Mouse (Mus musculus): ENCODE measurements at regions not wholly inside any gene's neighbourhood (a gene's known extent, or its start where the extent isn't known, plus 50 kb on each side); places are given as distances from the start of the nearest gene placed in this dataset.

DNA sequence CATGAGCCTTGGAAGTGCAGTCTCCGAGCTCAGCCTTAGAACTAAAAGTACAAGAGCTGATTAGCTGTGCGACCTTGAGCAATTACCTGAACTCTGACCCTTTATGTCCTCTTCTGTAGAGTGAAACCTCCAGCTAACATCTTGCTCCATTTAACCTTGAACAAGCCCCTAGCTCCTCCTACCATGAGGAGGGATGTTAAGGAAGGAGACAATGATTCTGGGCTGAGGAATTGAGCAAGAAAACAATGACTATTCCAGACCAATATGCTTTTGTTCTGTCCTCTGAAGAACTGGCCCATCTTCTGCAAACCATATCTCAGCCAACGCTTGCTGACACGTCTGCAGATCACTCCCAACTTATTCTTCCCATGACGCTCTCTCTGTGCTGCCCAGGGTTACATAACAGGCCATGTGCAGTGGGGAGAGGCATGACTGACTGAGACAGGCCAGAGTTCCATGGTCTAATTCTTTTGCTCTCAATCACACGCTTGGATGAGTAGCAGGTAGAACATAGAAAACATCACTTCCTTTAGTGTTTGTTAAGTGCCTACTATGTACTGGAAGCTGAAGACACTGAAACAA lies 227.5 kb downstream of the Gm12728 start:
- TF ChIP-seq POLR2A (IDR thresholded peaks at IDR 0.05; ENCODE audit: borderline replicate concordance, low read depth, low read length) (no peak), CTCF (IDR thresholded peaks at IDR 0.05; ENCODE audit: low read depth, low read length) (no peak)
- H3K4me3 ChIP-seq (ENCODE audit: insufficient read depth, low read length): no peak overlapping the region

DNA sequence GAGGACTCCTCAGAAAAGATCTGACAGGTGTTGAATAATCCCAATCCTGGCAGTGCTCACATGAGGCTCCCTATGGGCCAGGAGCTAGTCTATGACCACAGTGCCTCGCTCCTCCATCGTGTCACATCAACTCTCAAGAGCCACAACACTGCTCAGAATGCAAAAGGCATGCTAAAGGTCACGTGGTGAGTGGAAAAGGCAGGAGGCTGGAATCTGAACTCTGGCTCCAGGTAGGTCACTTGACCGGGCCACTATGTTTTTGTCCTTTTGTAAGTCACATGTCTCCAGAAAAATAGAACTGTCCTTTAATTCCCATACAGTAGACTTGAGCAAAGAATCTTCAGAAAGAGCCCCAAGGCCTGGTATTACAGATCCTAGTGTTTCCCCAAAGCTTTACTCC lies 229.3 kb downstream of the Gm12728 start:
- TF ChIP-seq POLR2A (IDR thresholded peaks at IDR 0.05; ENCODE audit: borderline replicate concordance, low read depth, low read length): no peak
- no peak for TF ChIP-seq CTCF (IDR thresholded peaks at IDR 0.05; ENCODE audit: low read depth, low read length)
- H3K4me3 ChIP-seq (ENCODE audit: insufficient read depth, low read length): no peak overlapping the region
- H3K4me1 ChIP-seq (ENCODE audit: control insufficient read depth, insufficient read depth, low read length): no peaks in the 10 kb centered on the region

More for the DNA sequence above, 227.5 kb downstream of the Gm12728 start:
- Histone ChIP-seq H3K4me1 (ENCODE audit: control insufficient read depth, insufficient read depth, low read length) (no peaks in the 10 kb centered on the region), H3K27ac (ENCODE audit: insufficient read depth, low read depth, low read length) (no peak overlapping the region)

DNA sequence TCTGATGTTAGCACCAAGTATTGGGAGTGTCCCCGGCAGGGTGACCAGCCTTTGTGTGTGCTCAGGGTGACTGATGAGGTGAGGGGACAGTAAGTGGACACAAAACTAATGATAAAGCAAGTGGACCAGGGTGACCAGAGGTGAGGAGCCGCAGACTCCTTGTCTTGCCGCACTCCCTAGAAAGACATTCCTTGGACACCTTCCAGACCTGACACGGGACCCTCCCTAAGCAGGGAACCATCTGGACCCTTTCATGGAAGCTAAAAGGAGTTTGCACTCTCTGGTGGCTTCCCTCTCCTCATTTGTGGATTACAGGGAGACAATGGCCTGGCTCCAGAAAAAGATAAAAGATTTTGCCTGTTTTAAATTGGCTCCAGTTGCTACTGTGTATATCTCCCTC lies 230.7 kb downstream of the Gm12728 start:
- no peak overlapping the region for H3K4me3 ChIP-seq (ENCODE audit: insufficient read depth, low read length)
- H3K27ac ChIP-seq (ENCODE audit: insufficient read depth, low read depth, low read length): no peak overlapping the region
- TF ChIP-seq CTCF (IDR thresholded peaks at IDR 0.05; ENCODE audit: low read depth, low read length) (no peak), POLR2A (IDR thresholded peaks at IDR 0.05; ENCODE audit: borderline replicate concordance, low read depth, low read length) (no peak)
- no peaks in the 10 kb centered on the region for H3K4me1 ChIP-seq (ENCODE audit: control insufficient read depth, insufficient read depth, low read length)

More for the DNA sequence above, 229.3 kb downstream of the Gm12728 start:
- H3K27ac ChIP-seq (ENCODE audit: insufficient read depth, low read depth, low read length): no peak overlapping the region

DNA sequence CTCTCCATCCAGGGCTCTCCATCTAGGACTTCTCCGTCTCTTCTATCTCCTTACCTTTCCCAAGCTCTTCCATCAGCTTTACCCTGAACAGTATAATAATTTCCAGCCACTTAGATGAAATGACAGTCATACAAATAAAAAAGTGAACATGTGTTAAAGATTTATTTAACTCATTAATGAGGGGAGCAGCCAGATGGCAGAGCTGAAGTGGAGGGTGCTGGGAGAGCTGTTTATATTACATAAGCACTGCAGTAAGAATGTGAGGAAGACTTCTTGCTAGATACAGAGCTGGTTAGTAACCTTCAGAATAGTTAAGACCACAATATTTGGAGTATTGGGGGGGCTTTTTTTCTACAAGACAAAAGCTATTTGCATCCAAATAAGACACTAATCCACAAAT lies 234.9 kb downstream of the Gm12728 start:
- no peaks in the 10 kb centered on the region for H3K4me1 ChIP-seq (ENCODE audit: control insufficient read depth, insufficient read depth, low read length)

DNA sequence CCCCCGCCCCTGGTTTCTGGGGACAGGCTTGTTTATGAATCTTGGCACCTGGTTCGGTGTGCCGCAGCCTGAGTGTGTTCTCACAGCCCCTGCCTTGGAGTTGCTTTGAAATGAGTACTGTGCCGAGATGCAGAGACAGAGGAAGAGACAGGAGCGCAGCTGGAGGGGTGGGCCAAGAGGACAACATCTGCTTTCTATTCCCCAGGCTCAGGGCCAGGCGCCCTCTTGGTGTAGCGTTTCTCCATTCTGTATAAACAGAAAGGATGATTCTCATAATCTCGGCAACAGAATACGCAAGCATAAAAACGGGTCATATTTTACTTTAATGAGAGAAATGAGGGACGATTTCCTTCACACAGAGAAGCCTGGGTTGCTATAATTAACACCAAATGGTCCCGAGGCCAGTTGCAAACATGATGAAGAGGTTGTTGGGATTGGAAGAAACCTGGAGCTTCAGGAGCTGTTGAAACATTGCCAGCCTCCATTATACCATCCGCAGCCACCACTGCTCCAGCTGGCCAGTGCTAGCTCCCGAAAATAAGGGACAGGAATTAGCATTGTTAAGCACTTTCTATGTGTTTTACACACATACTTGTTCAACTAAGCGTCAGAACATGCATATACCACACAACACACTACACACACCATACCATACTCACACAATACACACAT lies 236.4 kb downstream of the Gm12728 start:
- TF ChIP-seq CTCF (IDR thresholded peaks at IDR 0.05; ENCODE audit: low read depth, low read length): no peak
- no peak for TF ChIP-seq POLR2A (IDR thresholded peaks at IDR 0.05; ENCODE audit: borderline replicate concordance, low read depth, low read length)
- no peak overlapping the region for H3K27ac ChIP-seq (ENCODE audit: insufficient read depth, low read depth, low read length)
- H3K4me1 ChIP-seq (ENCODE audit: control insufficient read depth, insufficient read depth, low read length): no peaks in the 10 kb centered on the region
- H3K4me3 ChIP-seq (ENCODE audit: insufficient read depth, low read length): no peak overlapping the region

More for the DNA sequence above, 234.9 kb downstream of the Gm12728 start:
- no peak overlapping the region for H3K27ac ChIP-seq (ENCODE audit: insufficient read depth, low read depth, low read length)
- H3K4me3 ChIP-seq (ENCODE audit: insufficient read depth, low read length): no peak overlapping the region
- TF ChIP-seq CTCF (IDR thresholded peaks at IDR 0.05; ENCODE audit: low read depth, low read length) (no peak), POLR2A (IDR thresholded peaks at IDR 0.05; ENCODE audit: borderline replicate concordance, low read depth, low read length) (no peak)

DNA sequence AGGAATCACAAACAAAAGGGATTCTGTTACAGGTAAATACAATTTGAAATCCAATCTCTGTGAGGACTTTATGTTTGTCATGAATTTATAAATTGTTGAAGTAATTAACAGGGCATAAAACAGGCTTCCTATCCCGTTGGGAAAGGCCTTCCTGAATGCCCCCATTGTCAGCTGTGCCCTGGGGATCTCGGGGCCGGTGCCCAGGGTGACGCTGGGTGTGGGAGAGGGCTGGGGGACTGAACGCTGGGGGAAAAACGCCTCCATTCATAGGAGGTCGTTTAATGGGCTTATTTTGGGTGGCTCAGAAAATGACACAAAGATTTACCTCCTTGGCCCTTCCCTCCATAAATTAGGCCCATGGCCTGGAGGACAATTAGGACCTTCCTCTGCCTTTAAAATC lies 250.7 kb downstream of the Gm12728 start:
- Histone ChIP-seq H3K27ac (ENCODE audit: insufficient read depth, low read depth, low read length) (no peak overlapping the region), H3K4me1 (ENCODE audit: control insufficient read depth, insufficient read depth, low read length) (no peaks in the 10 kb centered on the region), H3K4me3 (ENCODE audit: insufficient read depth, low read length) (no peak overlapping the region)
- TF ChIP-seq POLR2A (IDR thresholded peaks at IDR 0.05; ENCODE audit: borderline replicate concordance, low read depth, low read length) (no peak), CTCF (IDR thresholded peaks at IDR 0.05; ENCODE audit: low read depth, low read length) (no peak)

DNA sequence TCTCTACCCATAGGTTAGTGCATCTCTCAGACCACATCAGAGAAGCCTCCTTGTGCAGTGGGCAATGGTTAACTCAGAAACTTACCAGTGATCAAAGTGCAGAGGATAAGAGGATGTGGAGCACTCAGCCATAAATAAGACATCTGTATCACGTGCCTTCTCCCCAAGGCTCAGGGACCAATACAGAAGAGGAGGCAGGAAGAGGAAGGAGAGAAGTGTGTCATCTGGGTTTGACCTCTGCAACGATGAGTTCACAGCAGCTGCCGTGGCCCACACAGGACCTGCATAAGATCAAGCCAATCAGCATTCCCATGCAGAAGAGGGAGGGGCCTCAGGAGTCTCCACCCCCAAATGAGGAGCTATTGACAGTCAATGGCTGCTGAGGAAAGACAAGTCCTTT lies 252.8 kb downstream of the Gm12728 start:
- no peak overlapping the region for H3K27ac ChIP-seq (ENCODE audit: insufficient read depth, low read depth, low read length)
- no peak overlapping the region for H3K4me3 ChIP-seq (ENCODE audit: insufficient read depth, low read length)
- TF ChIP-seq POLR2A (IDR thresholded peaks at IDR 0.05; ENCODE audit: borderline replicate concordance, low read depth, low read length) (no peak), CTCF (IDR thresholded peaks at IDR 0.05; ENCODE audit: low read depth, low read length) (no peak)
- H3K4me1 ChIP-seq (ENCODE audit: control insufficient read depth, insufficient read depth, low read length): no peaks in the 10 kb centered on the region

DNA sequence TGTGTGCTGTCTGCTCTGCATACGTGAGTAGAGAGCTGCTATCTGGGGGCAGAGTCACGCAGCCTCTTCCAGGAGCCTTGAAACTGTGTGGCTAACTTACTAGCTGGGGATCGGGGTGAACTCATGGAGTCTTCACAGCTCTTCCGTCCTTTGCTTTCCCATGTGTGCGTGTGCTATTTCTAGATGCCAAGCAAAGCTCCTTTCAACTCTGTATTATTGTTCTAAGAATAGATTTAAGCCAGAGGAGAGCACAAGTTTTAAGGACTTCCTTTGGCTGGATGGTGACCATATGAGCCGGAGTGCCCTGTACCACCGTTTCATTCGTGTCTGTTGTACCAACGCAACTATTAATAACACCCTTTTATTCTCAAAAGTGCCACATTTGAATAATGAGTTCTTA lies 254.0 kb downstream of the Gm12728 start:
- Histone ChIP-seq H3K4me1 (ENCODE audit: control insufficient read depth, insufficient read depth, low read length) (no peaks in the 10 kb centered on the region), H3K27ac (ENCODE audit: insufficient read depth, low read depth, low read length) (no peak overlapping the region), H3K4me3 (ENCODE audit: insufficient read depth, low read length) (no peak overlapping the region)
- TF ChIP-seq CTCF (IDR thresholded peaks at IDR 0.05; ENCODE audit: low read depth, low read length) (no peak), POLR2A (IDR thresholded peaks at IDR 0.05; ENCODE audit: borderline replicate concordance, low read depth, low read length) (no peak)

DNA sequence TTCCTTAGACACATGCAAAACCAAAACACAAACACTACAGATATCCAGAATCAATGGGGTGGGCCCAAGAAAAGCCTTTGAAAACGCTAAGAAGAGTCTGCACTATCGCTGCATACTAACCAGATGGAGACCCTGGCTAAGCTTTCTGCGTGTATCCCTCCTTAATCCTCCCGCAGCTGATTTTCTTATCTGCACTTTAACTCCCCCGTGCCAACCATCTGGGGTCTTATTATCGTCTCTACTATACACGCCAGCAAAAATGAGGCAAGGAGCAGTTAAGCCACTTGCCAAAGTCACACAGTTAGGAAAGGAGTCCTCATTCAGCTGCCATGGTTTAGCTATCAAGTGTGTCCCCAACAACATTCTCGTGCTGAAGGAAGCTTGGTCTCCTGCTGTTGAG lies 258.4 kb downstream of the Gm12728 start:
- TF ChIP-seq CTCF (IDR thresholded peaks at IDR 0.05; ENCODE audit: low read depth, low read length): no peak
- no peak for TF ChIP-seq POLR2A (IDR thresholded peaks at IDR 0.05; ENCODE audit: borderline replicate concordance, low read depth, low read length)
- H3K4me3 ChIP-seq (ENCODE audit: insufficient read depth, low read length): no peak overlapping the region
- no peak overlapping the region for H3K27ac ChIP-seq (ENCODE audit: insufficient read depth, low read depth, low read length)
- H3K4me1 ChIP-seq (ENCODE audit: control insufficient read depth, insufficient read depth, low read length): no peaks in the 10 kb centered on the region

DNA sequence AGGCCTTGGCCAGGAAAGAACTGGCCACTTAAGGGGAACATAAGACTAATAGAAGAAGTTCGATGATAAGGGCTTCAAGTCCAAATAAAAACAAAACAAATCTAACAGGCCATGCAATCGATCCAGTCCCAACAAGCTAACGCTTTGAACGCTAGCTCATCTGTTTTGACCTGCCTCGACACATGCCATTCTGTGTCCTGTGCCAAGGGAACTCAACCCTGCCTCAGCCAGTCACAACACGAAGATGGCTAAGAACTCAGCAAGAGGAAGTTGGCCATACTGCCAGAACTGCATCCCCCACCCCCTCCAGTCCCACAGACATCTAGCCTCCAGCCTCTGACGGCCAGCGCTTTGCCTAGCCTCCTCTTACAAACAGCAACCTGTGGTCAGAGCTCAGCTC lies 259.1 kb downstream of the Gm12728 start:
- no peak overlapping the region for H3K27ac ChIP-seq (ENCODE audit: insufficient read depth, low read depth, low read length)
- no peaks in the 10 kb centered on the region for H3K4me1 ChIP-seq (ENCODE audit: control insufficient read depth, insufficient read depth, low read length)
- TF ChIP-seq POLR2A (IDR thresholded peaks at IDR 0.05; ENCODE audit: borderline replicate concordance, low read depth, low read length): no peak
- no peak for TF ChIP-seq CTCF (IDR thresholded peaks at IDR 0.05; ENCODE audit: low read depth, low read length)
- no peak overlapping the region for H3K4me3 ChIP-seq (ENCODE audit: insufficient read depth, low read length)

Measured in bone marrow macrophage, adult 2 months (primary cell).